Mouse (Mus musculus) G1E (cell line): ENCODE measurements around the gene Slc16a8.

Experiments
- CTCF ChIP-seq: IDR thresholded peaks from 2 replicates; pipeline ENCODE4 v1.5.1; 2012; ENCODE audit warnings: low read depth, low read length, inconsistent platforms, mixed read lengths
- GATA1 ChIP-seq: IDR thresholded peaks from 2 replicates; pipeline ENCODE4 v1.6.1; 2012; ENCODE audit warnings: borderline replicate concordance, low read length, inconsistent platforms, mixed read lengths

DNA sequence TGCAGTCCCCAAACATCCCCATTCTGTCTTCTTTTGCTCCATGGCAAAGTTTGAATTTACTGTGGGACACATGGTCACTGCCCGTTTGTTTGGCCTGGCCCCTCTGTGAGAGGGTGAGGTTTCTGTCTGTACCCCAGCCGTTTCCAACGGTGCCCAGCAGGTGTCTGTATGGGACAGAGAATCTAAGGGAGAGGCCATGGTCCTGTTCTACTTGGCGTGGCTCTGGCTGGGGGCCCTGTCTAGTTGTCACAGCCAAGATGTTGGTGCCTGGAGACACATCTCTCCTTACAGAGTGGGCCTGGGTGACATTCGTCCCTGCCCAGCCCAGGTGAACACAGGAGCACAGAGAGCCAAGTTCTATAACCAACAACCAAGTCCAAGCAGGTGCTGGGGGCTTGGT, 26.3 kb upstream of the Slc16a8 start:
- TF ChIP-seq CTCF (no peak), GATA1 (no peak)
